Mouse (Mus musculus) lung, adult 2 months (tissue): Measurements from ENCODE around the gene Rpe65.

ENCODE experiments used
- CTCF ChIP-seq: fragments of 200-500 bp; IDR thresholded peaks from 2 replicates; pipeline ENCODE4 v1.5.1; 2011; ENCODE audit warnings: mild to moderate bottlenecking, low read length, control low read depth; ENCODE audit not compliant: insufficient read depth
- POLR2A ChIP-seq: fragments of 200-500 bp; IDR thresholded peaks from 2 replicates; pipeline ENCODE4 v1.6.1; 2011; ENCODE audit warnings: low read depth, mild to moderate bottlenecking, control low read depth, low read length, borderline replicate concordance; ENCODE audit errors: extremely low read depth

DNA sequence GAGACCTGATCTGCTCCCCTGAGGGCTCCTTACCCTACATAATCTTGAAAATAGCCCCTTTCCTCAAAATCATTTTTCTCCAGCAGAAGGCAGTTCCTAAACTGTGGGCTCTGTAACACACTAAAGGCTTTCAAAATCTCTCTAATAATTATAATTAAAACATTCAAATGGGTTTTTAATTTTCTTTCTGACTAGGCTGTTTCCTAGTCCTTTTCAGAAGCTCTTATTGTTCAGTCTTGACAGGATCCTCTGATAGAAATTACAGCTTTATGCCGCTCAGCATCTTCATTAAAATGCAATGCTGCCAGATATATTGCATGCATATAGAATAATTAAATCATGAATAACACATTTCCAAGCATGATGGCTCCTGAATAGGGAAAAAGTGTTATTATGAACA is 64.4 kb downstream of the Rpe65 start:
- TF ChIP-seq CTCF (no peak), POLR2A (no peak)
